Mouse (Mus musculus) heart, adult 2 months (tissue): Measurements from ENCODE around the gene Spns2.

Experiments
- CTCF ChIP-seq: fragments of 200-600 bp; IDR thresholded peaks from 2 replicates; pipeline ENCODE4 v1.8.1; 2022; ENCODE audit warnings: antibody characterized with exemption, mild to moderate bottlenecking, moderate library complexity
- POLR2A ChIP-seq: fragments of 200-500 bp; IDR thresholded peaks from 2 replicates; pipeline ENCODE4 v1.6.1; 2011; ENCODE audit warnings: mild to moderate bottlenecking, low read depth, low read length, control low read depth; ENCODE audit not compliant: insufficient read depth

DNA sequence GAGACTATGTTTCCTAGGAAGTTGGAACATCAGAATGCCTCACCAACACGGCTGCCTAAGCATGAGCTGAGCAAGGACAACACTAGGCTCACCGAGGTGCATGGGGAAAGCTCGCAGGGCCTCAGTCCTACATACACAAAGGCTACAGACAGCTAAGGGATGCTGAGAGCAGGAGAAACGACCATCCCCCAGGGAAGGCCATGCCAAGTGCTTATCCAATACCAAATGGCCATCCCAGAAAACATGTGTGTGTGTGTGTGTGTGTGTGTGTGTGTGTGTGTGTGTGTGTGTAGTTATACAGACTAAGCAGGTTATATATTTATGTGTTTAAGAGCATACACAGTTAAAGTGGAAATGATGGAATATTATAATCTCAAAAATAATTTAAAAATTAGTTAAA is 34.0 kb upstream of the Spns2 start:
- TF ChIP-seq POLR2A = no peak
- TF ChIP-seq CTCF = no peak
